Mouse (Mus musculus) testis, adult 2 months (tissue): Measurements from ENCODE around the gene Olfr401. TPM values are rescaled to one million over a fixed set of nuclear protein-coding genes. Genes with fewer than 3 reads are reported as not detected.
"Not testable (repeated sequence)": the region's sequence is repeated elsewhere in the genome, so short reads cannot be mapped to it uniquely, and the experiment has no call there.

Source experiments
- H3K27ac ChIP-seq: fragments of 200-500 bp; 2 replicates; pipeline ENCODE4 v1.5.1; 2012; ENCODE audit warnings: low read depth, low read length; ENCODE audit not compliant: control insufficient read depth, insufficient read depth
- H3K27me3 ChIP-seq: fragments of 200-500 bp; 2 replicates; pipeline ENCODE4 v1.6.1; 2012; ENCODE audit warnings: mild to moderate bottlenecking, low read length, moderate library complexity; ENCODE audit not compliant: control insufficient read depth, insufficient read depth
- H3K36me3 ChIP-seq: fragments of 200-500 bp; 2 replicates; pipeline ENCODE4 v1.6.1; 2012; ENCODE audit warnings: mild to moderate bottlenecking, low read length; ENCODE audit not compliant: control insufficient read depth, insufficient read depth
- H3K4me1 ChIP-seq: fragments of 200-500 bp; 2 replicates; pipeline ENCODE4 v1.6.1; 2012; ENCODE audit warnings: low read length; ENCODE audit not compliant: control insufficient read depth, insufficient read depth
- H3K4me3 ChIP-seq: fragments of 200-500 bp; 2 replicates; pipeline ENCODE4 v1.5.1; 2012; ENCODE audit warnings: low read depth, mild to moderate bottlenecking, low read length, moderate library complexity, mixed read lengths; ENCODE audit not compliant: control insufficient read depth
- CTCF ChIP-seq: fragments of 200-500 bp; IDR thresholded peaks from 2 replicates; pipeline ENCODE4 v1.5.1; 2012; ENCODE audit warnings: low read depth, mild to moderate bottlenecking, inconsistent platforms, low read length, moderate library complexity; ENCODE audit not compliant: control insufficient read depth, insufficient read depth, insufficient replicate concordance
- POLR2A ChIP-seq: fragments of 200-500 bp; IDR thresholded peaks from 2 replicates; pipeline ENCODE4 v1.6.1; 2012; ENCODE audit warnings: low read depth, mild to moderate bottlenecking, inconsistent platforms, low read length, moderate library complexity; ENCODE audit not compliant: control insufficient read depth
- polyA plus RNA-seq: library from polyadenylated mRNA; depleted of rRNA; stranded (reverse); fragments of >200 nt; gene quantifications from 2 replicates; pipeline ENCODE4 v1.2.3, GENCODE M21; 2012; rRNA removed

Gene Olfr401
- polyA plus RNA-seq, result not detected in 2 replicates

DNA sequence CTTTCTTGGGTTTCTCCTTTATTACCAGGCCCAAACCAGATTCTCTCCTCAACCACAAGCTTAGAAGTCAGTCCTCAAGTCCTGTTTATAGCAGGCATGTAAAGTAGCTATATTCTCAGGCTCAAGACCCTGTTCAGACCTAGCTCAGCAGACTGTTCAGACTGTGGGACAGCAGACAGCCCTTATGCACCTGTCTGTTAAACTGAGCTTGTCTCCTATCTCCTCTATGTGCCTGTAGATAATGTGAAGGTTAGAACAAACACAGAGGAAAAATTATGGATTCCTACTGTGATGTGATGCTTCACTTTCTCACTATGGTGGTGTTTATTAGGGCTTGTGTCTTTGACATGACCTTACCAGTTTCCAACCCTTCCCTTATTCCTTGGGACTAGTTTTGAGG, at the start of gene Olfr401:
Olfr401 (plus strand) TSS at position 301 of the 400 bp plus-strand sequence.
- no peak for TF ChIP-seq POLR2A
- no peak for TF ChIP-seq CTCF
- Histone ChIP-seq H3K27ac (no peak within 1 kb of the TSS), H3K4me1 (no peaks in the 10 kb centered on the region), H3K36me3 (no peaks in the 10 kb centered on the region), H3K4me3 (no peak within 1 kb of the TSS), H3K27me3 (no peaks in the 10 kb centered on the region)

DNA sequence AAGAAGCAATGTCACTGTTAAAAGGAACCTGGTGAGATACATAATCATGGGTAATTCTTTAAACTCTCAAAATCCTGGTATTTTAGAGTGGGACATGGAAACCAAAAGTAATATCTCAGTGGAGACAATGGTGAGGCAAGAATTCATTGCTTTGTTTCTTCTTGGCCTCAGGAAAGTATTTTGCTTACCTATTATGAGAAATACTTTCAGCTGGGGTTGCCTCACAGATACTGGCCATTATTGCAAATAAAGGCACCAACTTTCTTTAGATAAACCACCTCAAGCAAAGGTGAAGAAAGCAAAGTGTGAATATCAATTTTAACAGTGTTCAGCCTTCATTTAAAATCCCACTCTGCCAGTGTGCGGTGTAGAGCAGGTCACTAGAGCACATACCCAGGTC, 43.9 kb upstream of the Olfr401 start, which contains the start of gene Zfp616:
Zfp616 (plus strand) TSS at position 301 of the 400 bp plus-strand sequence.
- Histone ChIP-seq H3K4me1 (no peaks in the 10 kb centered on the region), H3K4me3 (no peak within 1 kb of the TSS), H3K27me3 (no peaks in the 10 kb centered on the region), H3K27ac (no peak within 1 kb of the TSS), H3K36me3 (no peaks in the 10 kb centered on the region)
- no peak for TF ChIP-seq POLR2A
- no peak for TF ChIP-seq CTCF

DNA sequence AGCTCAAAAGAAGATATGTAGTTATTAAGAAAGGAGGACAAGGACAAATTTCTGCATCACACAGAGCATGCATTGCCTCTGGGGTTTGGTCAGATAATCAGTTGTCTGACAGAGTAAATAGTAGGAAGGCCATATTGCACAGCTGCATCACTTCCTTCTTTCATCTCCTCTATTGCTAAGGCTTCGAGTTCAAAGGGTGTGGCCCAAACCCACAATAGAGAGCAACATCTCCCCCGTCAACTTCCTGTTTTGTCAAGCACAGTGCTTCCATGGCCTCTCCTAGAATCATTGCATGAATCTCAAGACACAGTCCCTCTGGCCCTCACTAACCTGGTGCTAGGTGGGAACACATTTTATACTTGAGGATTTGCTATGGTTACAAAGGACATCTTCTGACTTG, 12.8 kb upstream of the Olfr401 start:
- no peaks in the 10 kb centered on the region for H3K4me1 ChIP-seq
- H3K27ac ChIP-seq, result no peak overlapping the region
- TF ChIP-seq POLR2A (no peak), CTCF (no peak)
- no peak overlapping the region for H3K4me3 ChIP-seq
- no peaks in the 10 kb centered on the region for H3K36me3 ChIP-seq
- no peaks in the 10 kb centered on the region for H3K27me3 ChIP-seq

DNA sequence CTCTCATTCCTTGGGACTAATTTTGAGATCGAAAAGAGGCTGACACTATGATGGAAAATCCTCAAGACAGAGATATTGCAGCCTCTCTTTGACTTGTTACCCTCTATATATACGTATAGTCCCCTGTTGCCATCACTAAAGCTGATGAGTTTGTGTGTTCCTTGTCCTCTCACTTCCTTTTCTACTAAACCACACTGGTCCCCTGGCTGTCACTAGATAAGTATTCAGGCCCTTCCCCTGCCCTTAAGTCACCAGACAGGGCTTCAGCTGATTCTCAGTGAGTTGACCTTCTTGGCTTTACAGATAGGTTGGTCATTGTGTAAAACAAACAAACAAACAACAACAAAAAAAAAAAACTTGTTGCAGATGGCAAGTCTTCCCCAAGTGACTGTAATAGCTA, 12.0 kb upstream of the Olfr401 start:
- no peaks in the 10 kb centered on the region for H3K27me3 ChIP-seq
- TF ChIP-seq POLR2A (no peak), CTCF (no peak)
- H3K4me1 ChIP-seq, result no peaks in the 10 kb centered on the region
- H3K36me3 ChIP-seq, result no peaks in the 10 kb centered on the region
- H3K27ac ChIP-seq, result no peak overlapping the region
- H3K4me3 ChIP-seq, result no peak overlapping the region

DNA sequence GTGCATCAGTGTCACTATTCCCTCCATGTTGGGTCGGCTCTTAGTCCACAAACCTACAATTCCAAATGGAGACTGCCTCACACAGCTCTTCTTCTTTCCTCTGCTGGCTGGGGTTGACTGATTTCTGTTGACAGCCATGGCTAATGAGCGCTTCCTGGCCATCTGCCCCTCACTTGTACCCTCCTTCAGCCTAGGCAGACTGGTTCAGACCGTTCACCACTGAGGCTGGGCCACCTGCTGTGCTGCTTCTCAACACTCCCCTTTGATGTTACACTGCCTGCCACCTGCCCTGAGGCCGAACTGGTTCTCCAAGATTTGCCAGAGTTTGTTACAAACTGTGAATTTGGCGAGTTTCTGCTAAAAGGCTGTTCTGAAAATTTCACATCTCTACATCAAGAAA, 8.4 kb upstream of the Olfr401 start:
- Histone ChIP-seq H3K27ac (no peak overlapping the region), H3K4me1 (no peaks in the 10 kb centered on the region), H3K4me3 (no peak overlapping the region), H3K36me3 (no peaks in the 10 kb centered on the region), H3K27me3 (no peaks in the 10 kb centered on the region)
- TF ChIP-seq CTCF (no peak), POLR2A (no peak)

DNA sequence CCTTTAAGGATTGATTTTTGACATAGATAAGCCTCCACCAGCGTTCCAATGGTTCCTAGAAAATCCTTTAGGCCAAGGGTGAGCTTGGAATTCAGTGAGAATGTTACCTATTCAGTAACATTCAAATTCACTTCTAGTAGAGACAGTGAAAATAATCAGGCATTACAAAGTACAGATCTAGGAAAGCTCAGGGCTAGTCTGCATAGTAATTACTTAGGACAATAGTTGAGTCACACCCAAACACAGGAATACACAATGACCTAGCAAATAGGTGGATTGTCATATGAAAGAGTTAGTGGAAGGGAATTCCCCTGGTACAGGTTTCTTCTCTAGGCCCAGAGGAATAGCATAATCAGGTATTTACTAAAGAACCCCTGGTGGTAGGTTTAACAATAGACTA, 26.5 kb downstream of the Olfr401 start:
- H3K36me3 ChIP-seq, H3K4me3 ChIP-seq: not testable (repeated sequence)

DNA sequence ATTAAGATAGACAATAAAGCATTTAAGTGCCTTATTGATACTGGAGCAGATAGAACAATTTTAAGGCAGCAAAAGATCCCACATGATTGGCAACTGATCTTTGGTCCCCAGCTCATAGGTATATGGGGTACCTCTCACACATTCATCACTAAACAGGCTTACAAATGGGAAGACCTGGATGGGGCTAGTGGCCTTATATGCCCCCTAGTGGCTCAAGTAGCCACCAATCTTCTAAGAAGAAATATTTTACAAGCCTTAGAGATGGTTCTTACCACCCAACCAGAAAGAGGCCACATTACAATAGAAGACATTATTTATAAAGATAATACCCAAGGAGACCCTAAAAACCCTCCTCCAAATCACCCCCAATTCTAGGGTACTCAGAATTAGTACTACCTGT, 32.4 kb downstream of the Olfr401 start:
- no peaks in the 10 kb centered on the region for H3K27me3 ChIP-seq
- no peaks in the 10 kb centered on the region for H3K4me1 ChIP-seq
- no peaks in the 10 kb centered on the region for H3K36me3 ChIP-seq
- no peak for TF ChIP-seq POLR2A
- no peak overlapping the region for H3K4me3 ChIP-seq
- no peak overlapping the region for H3K27ac ChIP-seq

More for the DNA sequence above, 26.5 kb downstream of the Olfr401 start:
- not testable (repeated sequence) for H3K4me1 ChIP-seq, H3K27me3 ChIP-seq, H3K27ac ChIP-seq

DNA sequence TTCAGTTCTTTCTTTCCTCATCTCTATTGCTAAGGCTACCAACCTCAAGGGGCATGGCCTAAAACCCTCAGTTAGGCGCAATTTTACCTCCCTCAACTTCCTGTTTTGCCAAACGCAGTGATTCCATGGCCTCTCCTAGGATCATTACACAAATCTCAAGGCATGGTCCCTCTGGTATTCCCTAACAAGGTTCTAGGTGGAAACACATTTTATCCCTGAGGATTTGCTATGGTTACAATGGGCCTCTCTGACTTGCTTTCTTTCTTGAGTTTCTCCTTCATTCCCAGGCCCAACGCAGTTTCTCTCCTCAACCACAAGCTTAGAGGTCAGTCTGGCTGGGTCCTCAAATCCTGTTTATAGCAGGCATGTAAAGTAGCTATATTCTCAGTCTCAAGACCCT, 39.7 kb downstream of the Olfr401 start, which contains the start of gene Olfr402:
Olfr402 (plus strand) TSS at position 301 of the 400 bp plus-strand sequence.
- no peaks in the 10 kb centered on the region for H3K36me3 ChIP-seq
- TF ChIP-seq POLR2A, result no peak
- no peak for TF ChIP-seq CTCF
- no peaks in the 10 kb centered on the region for H3K27me3 ChIP-seq
- no peak within 1 kb of the TSS for H3K27ac ChIP-seq
- H3K4me1 ChIP-seq, result no peaks in the 10 kb centered on the region
- no peak within 1 kb of the TSS for H3K4me3 ChIP-seq
